Mouse (Mus musculus) thymus, postnatal 10 days (tissue): ENCODE results near the gene A630089N07Rik.
A peak's percentile ranks its signal among the peaks of the same experiment; 100 is the strongest.
"Not testable (repeated sequence)": the region's sequence is repeated elsewhere in the genome, so short reads cannot be mapped to it uniquely, and the experiment has no call there.

Source experiments
- DNase-seq, 2 experiments: peaks; one replicate each; pipeline ENCODE4 v3.0.0; 2021; ENCODE audit warnings: low spot score in 2 of 2

A630089N07Rik gene

GRCm38 (mm10) chr16:98081889-98082818 lies at the start of gene A630089N07Rik:
TSS of gene A630089N07Rik (minus strand) at chr16:98082450.
- peak; percentile 72 to 76 for DNase-seq

GRCm38 (mm10) chr16:98107109-98107508 lies 24.9 kb upstream of the A630089N07Rik start:
- no peak for DNase-seq

- DNase-seq, result not testable (repeated sequence)
Observed at GRCm38 (mm10) chr16:98081550-98081888, 731 bp downstream of the A630089N07Rik start.

GRCm38 (mm10) chr16:98081140-98081539 lies 1.1 kb downstream of the A630089N07Rik start:
- DNase-seq, result not testable (repeated sequence)

- not testable (repeated sequence) for DNase-seq
Observed at GRCm38 (mm10) chr16:98079382-98079781, 2.9 kb downstream of the A630089N07Rik start.

- peak in 1 of 2 experiments; percentile 22 for DNase-seq
Observed at GRCm38 (mm10) chr16:98041676-98042075, 40.6 kb downstream of the A630089N07Rik start.

GRCm38 (mm10) chr16:98034971-98035370 lies 47.3 kb downstream of the A630089N07Rik start:
- DNase-seq, result not testable (repeated sequence)

- not testable (repeated sequence) for DNase-seq
Observed at GRCm38 (mm10) chr16:98026186-98026585, 56.1 kb downstream of the A630089N07Rik start.

- peak in 1 of 2 experiments; percentile 23 for DNase-seq
Observed at GRCm38 (mm10) chr16:98022657-98023345, 59.4 kb downstream of the A630089N07Rik start.

- no peak for DNase-seq
Observed at GRCm38 (mm10) chr16:98022081-98022480, 60.2 kb downstream of the A630089N07Rik start.

- DNase-seq, result not testable (repeated sequence)
Observed at GRCm38 (mm10) chr16:97997383-97997731, 84.9 kb downstream of the A630089N07Rik start.

GRCm38 (mm10) chr16:97996616-97997382 lies 85.5 kb downstream of the A630089N07Rik start, which contains the start of gene B230307C23Rik:
TSS of gene B230307C23Rik (plus strand) at chr16:97997315.
- DNase-seq, result peak; percentile 78 to 81

GRCm38 (mm10) chr16:97995849-97996615 lies 86.2 kb downstream of the A630089N07Rik start:
- no peak for DNase-seq

- DNase-seq, result not testable (repeated sequence)
Observed at GRCm38 (mm10) chr16:97992477-97992876, 89.8 kb downstream of the A630089N07Rik start.

- no peak for DNase-seq
Observed at GRCm38 (mm10) chr16:97991517-97991916, 90.7 kb downstream of the A630089N07Rik start.

- DNase-seq, result no peak
Observed at GRCm38 (mm10) chr16:97984589-97984988, 97.7 kb downstream of the A630089N07Rik start.

GRCm38 (mm10) chr16:97981362-97981761 lies 100.9 kb downstream of the A630089N07Rik start:
- no peak for DNase-seq

- no peak for DNase-seq
Observed at GRCm38 (mm10) chr16:97977722-97978121, 104.5 kb downstream of the A630089N07Rik start.

- DNase-seq, result no peak
Observed at GRCm38 (mm10) chr16:97977277-97977676, 105.0 kb downstream of the A630089N07Rik start.

GRCm38 (mm10) chr16:97963956-97964540 lies 118.2 kb downstream of the A630089N07Rik start:
- DNase-seq, result no peak
